Mouse (Mus musculus) gastrocnemius, postnatal 10 days (tissue): ENCODE data around the gene Ubp1. TPM values are rescaled to one million over a fixed set of nuclear protein-coding genes. Genes with fewer than 3 reads are reported as not detected.
"Not testable (repeated sequence)": the region's sequence is repeated elsewhere in the genome, so short reads cannot be mapped to it uniquely, and the experiment has no call there.

Experiments
- DNase-seq: peaks from one replicate; pipeline ENCODE4 v3.0.0; 2021; ENCODE audit warnings: mixed read lengths
- long read RNA-seq, 2 experiments: library from polyadenylated mRNA; stranded (forward); transcript quantifications; one replicate each; pipeline ENCODE4 v2.0.0; 2021
- total RNA-seq, 2 experiments: library from RNA; stranded (reverse); gene quantifications; 2 replicates each; pipeline ENCODE4 v1.2.3; 2021

Gene Ubp1
- total RNA-seq = 10 to 100 TPM; 21.5 to 33.6 TPM
- long read RNA-seq, experiment 1, transcript Ubp1-204 (15 exons, 2,320 nt) = major isoform, 7 of 40 reads
- long read RNA-seq, experiment 1, transcript Ubp1-206 (16 exons, 1,623 nt) = major isoform, 7 of 40 reads
- long read RNA-seq, experiment 1, partial matches to known transcripts = 2 of 40 reads
- long read RNA-seq, experiment 1, other reads (novel, unspliced or antisense) = 22 of 40 reads
- long read RNA-seq, experiment 2, transcript Ubp1-206 (16 exons, 1,623 nt) = major isoform, 7 of 27 reads
- long read RNA-seq, experiment 2, partial matches to known transcripts = 0 of 27 reads
- long read RNA-seq, experiment 2, other reads (novel, unspliced or antisense) = 16 of 27 reads

GRCm38 (mm10) chr9:113930534-113931374 is at the start of gene Ubp1:
TSS of gene Ubp1 (plus strand) at chr9:113930934.
- DNase-seq = peak; percentile 90

GRCm38 (mm10) chr9:113894903-113895302 is 35.8 kb upstream of the Ubp1 start:
- DNase-seq = no peak

GRCm38 (mm10) chr9:113903136-113903535 is 27.6 kb upstream of the Ubp1 start:
- DNase-seq = no peak

GRCm38 (mm10) chr9:113904315-113904714 is 26.4 kb upstream of the Ubp1 start:
- DNase-seq = not testable (repeated sequence)

- DNase-seq = no peak
Measured at GRCm38 (mm10) chr9:113915789-113916188, 14.9 kb upstream of the Ubp1 start.

- no peak for DNase-seq
Measured at GRCm38 (mm10) chr9:113922677-113923076, 8.1 kb upstream of the Ubp1 start.

GRCm38 (mm10) chr9:113924883-113925282 is 5.9 kb upstream of the Ubp1 start:
- no peak for DNase-seq

GRCm38 (mm10) chr9:113928591-113928990 is 2.1 kb upstream of the Ubp1 start:
- DNase-seq = no peak

GRCm38 (mm10) chr9:113929676-113930075 is 1.1 kb upstream of the Ubp1 start:
- no peak for DNase-seq

GRCm38 (mm10) chr9:113931375-113932099 is 803 bp downstream of the Ubp1 start:
- peak; percentile 59 for DNase-seq

- peak; percentile 30 for DNase-seq
Measured at GRCm38 (mm10) chr9:113932100-113932470, 1.4 kb downstream of the Ubp1 start.

- DNase-seq = peak; percentile 7
Measured at GRCm38 (mm10) chr9:113932501-113932900, 1.8 kb downstream of the Ubp1 start.

- no peak for DNase-seq
Measured at GRCm38 (mm10) chr9:113935638-113936037, 4.9 kb downstream of the Ubp1 start.

- no peak for DNase-seq
Measured at GRCm38 (mm10) chr9:113939063-113939850, 8.5 kb downstream of the Ubp1 start.

- DNase-seq = no peak
Measured at GRCm38 (mm10) chr9:113941103-113941805, 10.5 kb downstream of the Ubp1 start.

GRCm38 (mm10) chr9:113943372-113943771 is 12.6 kb downstream of the Ubp1 start:
- no peak for DNase-seq

- DNase-seq = no peak
Measured at GRCm38 (mm10) chr9:113947216-113947615, 16.5 kb downstream of the Ubp1 start.

- DNase-seq = no peak
Measured at GRCm38 (mm10) chr9:113957777-113958176, 27.0 kb downstream of the Ubp1 start.

- no peak for DNase-seq
Measured at GRCm38 (mm10) chr9:113963718-113964117, 33.0 kb downstream of the Ubp1 start.

GRCm38 (mm10) chr9:113964415-113964814 is 33.7 kb downstream of the Ubp1 start:
- no peak for DNase-seq

- no peak for DNase-seq
Measured at GRCm38 (mm10) chr9:113966838-113967237, 36.1 kb downstream of the Ubp1 start.
